Mouse (Mus musculus): ENCODE results near the gene Klhl31.

Gene Klhl31

DNA sequence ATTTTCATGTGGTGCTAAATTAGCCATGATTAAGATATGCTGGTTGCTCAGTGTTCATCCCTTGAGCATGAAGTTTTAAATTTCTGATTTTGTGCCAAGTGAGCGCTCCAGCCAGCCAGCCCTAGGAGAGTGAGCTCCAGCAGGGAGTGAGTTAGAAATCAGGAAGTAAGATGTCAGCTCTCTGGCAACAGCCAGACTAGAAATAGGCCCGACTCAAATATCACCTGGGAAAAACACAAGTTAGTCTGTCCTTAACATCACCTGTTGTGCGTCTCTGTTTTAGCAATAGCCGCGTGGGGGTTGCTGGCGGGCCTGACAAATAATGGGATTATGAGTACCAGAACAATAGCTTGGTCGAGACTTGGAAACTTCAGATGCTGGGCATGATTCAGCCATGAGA lies 56.4 kb downstream of the Klhl31 start:
- ATAC-seq (ENCODE audit: insufficient number of reproducible peaks, low FRiP score, low TSS enrichment): no peak

DNA sequence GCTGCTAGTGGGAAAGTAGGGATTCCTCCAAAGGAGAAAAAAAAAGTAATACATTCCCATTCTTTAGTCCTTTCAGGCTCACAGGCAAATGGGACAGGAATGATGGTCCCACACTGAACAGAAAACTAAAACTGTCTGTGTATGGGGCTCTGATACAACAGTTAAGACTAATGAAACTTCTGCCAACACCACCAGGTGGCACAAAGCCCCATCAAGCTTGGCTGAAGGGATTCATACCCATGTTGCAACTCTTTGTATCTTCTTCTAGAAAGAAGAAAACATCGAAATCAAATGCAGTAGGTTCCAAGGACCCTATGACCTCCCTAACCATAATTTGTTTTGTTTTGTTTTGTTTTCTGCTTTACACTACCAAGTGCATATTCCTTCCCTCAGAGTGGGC lies 57.1 kb downstream of the Klhl31 start:
- ATAC-seq (ENCODE audit: insufficient number of reproducible peaks, low FRiP score, low TSS enrichment): no peak

DNA sequence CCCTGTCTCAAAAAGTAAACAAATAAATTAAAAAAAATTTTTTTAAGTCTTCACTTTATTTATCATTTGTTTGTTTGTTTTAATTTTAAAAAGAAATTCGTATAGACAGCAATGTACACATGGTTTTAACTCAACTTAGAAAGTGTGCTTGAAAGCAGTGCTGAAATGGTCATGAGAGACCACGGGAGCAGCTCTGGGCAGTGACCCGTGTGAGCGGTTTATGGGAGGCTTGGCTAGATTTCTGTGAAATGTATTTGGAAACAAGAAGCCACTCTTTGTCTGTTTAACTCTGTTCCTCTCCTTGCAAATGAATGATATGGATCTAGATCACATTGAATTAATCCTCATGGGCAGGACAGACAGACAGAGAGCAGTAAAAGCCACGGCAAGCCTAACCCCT lies 59.3 kb downstream of the Klhl31 start:
- ATAC-seq (ENCODE audit: insufficient number of reproducible peaks, low FRiP score, low TSS enrichment): no peak

DNA sequence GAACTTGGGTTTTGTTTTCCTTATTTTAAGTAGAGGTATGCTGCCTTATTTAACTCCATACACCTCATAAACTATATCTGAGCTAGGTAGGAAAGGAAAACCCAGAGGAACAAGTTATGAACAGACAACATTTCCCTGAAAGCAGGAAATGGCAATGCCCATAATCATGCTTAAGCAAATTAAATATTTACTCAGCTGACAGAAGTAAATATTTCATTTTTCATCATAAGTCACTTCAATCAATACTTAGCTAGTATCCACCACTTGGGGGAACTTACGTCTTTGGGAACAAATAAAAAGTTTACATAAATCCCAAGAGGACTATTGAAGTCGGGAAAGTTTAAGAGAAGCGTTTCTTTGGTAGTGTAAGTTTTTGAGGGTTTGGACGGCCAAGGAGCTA lies 67.2 kb downstream of the Klhl31 start:
- ATAC-seq (ENCODE audit: insufficient number of reproducible peaks, low FRiP score, low TSS enrichment): no peak

DNA sequence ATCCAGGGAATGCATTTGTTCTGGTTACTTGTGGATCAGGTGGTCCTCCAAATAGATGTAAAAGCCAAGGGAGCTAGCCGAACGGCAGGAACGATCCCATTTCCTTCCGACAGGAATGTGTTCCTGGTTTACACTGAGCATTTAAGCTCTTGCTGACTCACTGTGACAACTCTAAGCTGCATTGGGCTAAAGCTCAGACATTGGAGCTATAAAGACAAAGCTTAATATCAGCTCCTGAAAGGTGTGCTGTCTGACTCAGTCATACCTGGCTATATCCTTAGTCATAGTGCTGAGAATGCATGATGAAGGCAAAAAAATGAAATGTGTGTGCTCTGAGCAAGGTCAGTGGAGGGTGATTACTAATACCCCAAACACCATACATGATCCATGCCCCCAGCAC lies 67.8 kb downstream of the Klhl31 start:
- ATAC-seq (ENCODE audit: insufficient number of reproducible peaks, low FRiP score, low TSS enrichment): no peak

DNA sequence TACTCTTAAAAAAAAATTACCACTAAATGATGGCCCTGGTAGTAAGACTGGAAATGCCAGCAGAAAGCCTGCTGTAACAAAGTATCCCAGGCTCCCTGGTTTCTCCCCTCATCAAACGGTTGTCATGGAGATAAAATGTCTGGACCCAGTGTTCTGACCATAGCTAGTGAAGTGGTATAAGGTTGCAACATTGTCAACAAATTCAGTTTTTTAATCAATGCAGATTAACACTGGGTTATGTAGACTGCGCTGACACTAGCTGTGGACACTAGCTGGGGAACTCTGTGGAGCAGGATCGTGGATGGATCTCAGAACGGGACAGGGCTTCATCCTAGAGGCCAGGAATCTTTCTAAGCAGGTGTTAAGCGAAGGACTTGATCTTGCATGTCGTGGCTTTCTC lies 70.2 kb downstream of the Klhl31 start:
- ATAC-seq (ENCODE audit: insufficient number of reproducible peaks, low FRiP score, low TSS enrichment): no peak

GRCm38 (mm10) chr9:77707433-77708139 lies 71.3 kb downstream of the Klhl31 start:
- no peak for ATAC-seq (ENCODE audit: insufficient number of reproducible peaks, low FRiP score, low TSS enrichment)

DNA sequence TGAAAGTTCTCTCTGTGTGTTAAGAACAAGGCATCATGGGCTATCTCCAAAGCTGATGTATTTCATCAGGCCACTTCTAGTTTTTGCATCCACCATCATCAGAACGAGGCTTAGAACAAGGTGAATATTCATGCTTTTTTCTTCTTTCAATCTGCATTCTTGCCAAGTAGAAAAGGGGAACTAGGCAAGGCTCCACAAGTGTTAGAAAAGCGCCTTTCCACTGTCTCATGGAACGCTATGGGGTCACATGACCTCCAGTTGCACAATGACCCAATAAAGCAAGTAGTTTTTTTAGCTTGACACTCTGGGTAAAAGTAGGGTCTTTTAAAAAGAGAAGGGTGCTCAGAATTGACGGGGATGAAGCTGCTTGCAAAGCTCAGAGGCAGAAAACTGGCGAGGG lies 72.7 kb downstream of the Klhl31 start:
- ATAC-seq (ENCODE audit: insufficient number of reproducible peaks, low FRiP score, low TSS enrichment): no peak
